Mouse (Mus musculus): ENCODE results near the gene Fgr. TPM values are rescaled to one million over a fixed set of nuclear protein-coding genes. Genes with fewer than 3 reads are reported as not detected.

Fgr gene
- total RNA-seq, 4 experiments from 2014 or later = 0.19 to 3.9 (median 3.4) TPM; not detected in 1

DNA sequence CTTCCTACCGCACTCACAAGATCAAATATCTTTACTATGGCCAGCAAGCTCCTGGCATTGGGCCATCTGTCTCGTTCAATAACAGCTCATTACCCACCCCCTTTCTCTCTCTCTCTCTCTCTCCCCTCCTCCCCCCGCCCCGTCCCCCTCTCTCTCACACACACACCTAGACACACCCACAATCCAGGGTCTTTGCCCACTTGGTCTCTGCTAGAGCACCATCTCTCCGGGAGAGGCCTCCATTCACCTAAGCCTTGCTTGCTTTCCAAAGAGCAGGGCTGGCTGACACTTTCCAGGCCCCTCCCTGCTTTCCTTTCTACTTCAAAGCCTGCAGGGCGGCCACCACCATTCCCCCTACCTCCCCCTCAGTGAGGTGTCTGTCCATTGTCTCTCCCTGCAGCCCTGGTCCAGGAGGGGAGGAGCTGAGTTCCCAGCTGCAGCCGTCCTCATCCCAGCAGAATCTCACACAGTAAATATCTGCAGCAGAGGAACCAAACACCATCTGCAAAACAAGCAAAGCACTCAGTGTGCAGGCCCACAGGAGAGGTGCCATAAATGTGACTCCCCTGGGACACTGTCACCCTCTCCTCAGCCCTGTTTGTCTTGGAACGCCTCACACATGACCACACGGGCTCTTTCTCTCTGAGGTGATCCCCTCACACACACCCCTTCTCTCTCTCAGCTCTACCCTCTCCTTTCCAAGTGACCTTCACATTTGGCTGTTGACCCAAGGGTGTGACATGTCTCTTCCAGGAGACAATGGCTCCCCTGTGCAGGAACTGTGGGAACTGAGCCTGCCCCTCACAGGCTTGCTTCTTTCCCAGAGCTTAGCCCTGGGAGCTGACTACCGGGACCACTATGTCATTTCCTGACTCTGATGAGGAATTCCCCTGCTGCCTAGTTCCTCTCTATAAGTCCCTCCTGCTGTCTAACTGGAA, 14.9 kb upstream of the Fgr start:
- DNase-seq (ENCODE audit: low spot score in 2 of 2) = no peak

DNA sequence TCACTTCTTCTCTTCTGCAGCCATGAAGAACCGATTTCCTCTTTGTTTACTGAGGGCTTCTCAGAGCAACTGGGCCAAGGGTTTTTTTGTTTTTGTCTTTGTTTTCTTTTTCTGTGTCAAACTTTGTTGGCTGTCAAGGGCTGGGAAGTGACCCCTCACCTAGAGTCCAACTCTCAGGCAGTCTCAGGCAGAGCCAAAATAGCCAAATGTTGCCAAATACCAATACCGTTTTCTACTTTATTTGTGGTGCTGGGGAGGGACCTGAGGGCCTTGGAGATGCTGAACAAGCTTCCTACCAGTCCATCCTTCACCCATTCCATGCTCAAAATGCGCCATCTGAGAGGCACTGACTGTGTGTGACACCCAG, 14.2 kb upstream of the Fgr start:
- DNase-seq (ENCODE audit: low spot score in 2 of 2) = no peak

DNA sequence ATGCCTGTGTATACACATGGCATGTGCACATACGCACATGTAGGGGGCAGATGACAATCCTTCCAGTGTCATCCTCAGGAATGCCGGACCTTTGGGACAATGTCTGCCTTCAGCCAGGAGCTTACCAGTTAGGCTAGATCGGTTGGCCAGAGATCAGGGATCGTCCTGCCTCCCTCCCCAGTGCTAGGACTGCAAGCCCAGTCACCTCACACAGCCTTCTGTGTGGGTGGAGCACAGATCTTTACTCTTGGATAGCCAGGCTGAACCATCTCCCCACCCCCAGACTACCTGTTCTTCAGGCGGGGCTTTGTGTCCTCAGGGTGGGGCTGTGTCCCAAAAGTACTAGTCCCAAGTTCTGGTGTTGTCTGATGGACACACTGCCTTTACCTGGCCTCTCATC, 13.6 kb upstream of the Fgr start:
- no peak for DNase-seq (ENCODE audit: low spot score in 2 of 2)

DNA sequence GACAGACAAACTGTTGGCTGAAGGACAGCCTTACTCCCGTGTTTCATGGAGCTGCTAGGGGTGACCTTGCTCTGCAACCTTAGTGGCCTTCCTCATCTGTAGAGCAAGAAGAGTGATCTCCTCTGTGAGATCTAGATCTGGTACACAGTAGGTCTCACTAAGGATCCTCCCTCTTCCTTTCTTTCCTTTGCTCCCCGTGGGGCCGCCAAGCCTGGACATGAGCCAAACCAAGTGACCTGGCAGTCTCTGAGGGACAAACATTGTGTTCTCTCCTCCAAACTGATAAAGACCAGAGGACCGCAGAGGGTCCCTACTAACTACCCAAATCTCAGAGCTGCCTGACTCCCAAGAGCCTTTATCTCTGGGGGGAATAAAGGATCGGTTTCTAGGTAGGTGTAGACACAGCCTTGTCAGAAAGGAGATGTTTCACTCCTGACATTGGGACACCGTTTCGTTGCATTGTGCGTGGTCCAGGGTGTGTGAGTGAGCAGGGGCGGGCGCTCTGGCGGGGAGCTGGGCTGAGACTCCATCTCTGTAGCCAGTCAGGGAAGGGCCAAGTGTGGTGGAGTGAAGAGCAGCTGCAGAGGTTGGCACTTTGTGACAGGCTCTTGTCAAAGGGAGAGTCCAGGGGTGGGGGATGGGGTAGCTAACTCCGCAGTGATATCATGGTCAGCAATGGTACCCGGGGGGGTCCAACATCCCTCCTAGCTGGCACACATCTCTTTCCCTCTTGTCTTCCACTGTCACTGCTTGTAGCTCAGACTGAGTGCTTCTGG, 12.8 kb upstream of the Fgr start:
- no peak for DNase-seq (ENCODE audit: low spot score in 2 of 2)

DNA sequence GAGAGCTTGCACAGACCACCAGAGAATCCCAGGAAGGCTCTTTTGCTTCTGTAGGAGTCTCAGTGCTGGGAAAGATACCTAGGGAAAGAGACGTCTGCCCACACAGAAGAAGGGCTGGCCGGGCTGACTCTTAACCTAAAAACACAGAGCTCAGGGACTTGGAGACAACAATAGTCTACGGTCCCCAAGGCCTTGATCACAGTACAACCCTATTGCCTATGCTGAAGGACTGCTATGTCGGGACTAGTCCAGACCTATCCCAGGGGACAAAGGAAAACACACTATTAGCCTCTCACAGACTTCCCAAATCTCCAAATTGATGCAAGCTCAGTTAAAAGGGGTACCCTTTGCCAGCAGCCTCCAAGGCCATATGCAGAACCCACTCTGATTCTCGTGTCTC, 12.0 kb upstream of the Fgr start:
- no peak for DNase-seq (ENCODE audit: low spot score in 2 of 2)

DNA sequence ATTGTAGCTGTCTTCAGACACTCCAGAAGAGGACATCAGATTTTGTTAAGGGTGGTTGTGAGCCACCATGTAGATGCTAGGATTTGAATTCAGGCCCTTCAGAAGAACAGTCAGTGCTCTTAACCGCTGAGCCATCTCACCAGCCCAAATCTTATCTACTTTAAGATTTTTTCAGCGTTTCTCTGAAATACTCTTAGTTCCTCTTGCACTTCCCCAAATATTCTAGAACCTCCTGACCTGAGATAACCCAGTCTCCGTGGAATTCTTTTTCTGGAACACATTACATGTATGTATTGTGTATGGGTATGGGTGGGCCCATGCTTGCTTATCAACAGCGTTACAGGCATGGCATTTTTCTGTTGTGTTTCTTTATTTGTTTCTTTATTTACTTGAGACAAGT, 11.3 kb upstream of the Fgr start:
- no peak for DNase-seq (ENCODE audit: low spot score in 2 of 2)

DNA sequence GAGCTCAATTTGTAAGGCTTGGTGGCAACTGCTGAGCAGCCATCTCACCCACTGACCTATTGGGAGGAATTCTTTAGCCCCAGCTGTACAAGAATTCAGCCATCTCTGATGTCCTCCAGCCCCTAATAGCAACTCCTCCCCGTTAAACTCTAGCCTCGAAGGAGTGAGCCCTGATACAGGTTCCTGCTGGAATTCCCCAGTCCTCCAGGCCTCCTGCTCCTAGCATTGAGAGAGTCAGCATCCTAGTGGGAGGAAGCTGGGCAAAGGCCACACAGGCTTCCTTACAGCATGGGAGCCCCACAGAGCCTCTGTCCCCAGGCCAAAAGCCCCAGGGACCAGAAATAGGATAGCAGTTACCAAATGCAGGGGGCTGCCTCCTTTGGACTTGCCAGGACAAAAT, 10.5 kb upstream of the Fgr start:
- DNase-seq (ENCODE audit: low spot score in 2 of 2) = no peak

DNA sequence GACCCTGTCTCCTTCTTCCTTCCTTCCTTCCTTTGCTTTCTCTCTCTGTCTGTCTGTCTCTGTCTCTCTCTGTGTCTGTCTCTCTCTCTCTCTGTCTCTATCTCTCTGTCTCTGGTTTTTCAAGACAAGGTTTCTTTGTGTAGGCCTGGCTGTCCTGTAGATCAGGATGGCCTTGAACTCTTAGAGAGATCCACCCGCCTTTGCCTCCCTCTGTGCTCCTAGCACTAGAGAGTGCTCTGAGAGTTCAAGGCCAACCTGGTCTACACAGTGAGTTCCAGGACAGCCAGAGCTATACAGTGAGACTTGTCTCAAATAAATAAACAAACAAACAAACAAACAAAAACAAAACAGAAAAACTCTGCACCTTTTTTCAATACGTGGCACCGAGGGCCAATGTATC, 9.8 kb upstream of the Fgr start:
- no peak for DNase-seq (ENCODE audit: low spot score in 2 of 2)

DNA sequence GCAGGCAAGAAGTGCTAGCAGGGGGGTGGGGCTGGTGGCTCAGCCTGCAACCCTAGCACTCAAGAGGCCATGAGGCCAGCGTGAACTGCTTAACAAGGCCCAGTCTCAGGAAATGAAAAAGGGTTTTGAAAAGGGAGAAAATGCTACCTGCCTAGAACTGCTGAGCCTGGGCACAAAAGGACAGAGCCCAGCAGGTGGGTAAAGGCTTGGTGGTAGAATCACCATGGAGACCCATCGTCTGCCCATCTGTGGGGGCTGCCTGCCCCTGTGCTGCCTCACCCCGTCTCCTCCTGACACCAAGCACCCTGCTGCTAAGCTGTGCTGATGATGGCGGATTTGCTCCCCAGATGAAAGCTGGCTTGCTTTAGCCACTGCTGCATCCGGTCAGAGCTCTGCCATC, 9.4 kb upstream of the Fgr start:
- DNase-seq (ENCODE audit: low spot score in 2 of 2) = no peak

DNA sequence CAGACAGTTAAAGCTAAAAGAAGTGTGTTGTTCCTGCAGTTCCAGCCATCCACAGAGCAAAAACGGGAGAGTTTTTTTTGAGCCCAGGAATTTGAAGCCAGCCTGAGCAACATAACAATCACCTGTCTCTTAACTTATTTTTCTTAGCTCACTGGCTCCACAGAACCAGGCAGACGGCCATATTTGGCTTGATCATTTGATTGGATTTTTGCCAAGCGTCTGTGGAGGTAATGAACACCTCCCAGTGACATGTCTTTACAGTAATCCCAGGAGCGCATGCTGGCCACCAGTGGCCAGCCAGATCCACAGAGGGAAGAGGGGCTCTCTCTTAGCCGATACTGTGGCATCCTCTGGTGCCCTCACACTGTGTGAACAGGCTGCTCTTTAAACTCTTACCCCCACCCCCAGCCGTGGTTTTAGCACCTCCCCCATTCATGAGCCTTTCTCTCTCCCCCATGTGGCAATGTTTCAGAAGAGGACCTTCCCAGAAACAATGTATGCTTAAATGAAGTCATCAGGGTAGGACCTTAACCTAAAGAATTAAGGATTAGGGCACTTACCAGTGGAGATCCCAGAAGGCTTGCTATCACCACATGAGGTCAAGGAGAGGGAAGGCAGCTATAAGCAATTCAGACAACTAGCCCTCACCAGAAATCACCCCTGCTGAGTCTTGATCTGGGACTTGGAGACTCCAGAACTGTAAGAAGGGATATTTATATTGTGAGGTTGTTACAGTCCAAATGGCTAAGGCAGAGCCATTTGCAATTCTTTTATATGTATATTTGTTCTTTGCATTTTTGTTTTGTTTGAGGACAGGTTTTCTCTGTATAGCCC, 5.6 kb upstream of the Fgr start:
- no peak for DNase-seq (ENCODE audit: low spot score in 2 of 2)

DNA sequence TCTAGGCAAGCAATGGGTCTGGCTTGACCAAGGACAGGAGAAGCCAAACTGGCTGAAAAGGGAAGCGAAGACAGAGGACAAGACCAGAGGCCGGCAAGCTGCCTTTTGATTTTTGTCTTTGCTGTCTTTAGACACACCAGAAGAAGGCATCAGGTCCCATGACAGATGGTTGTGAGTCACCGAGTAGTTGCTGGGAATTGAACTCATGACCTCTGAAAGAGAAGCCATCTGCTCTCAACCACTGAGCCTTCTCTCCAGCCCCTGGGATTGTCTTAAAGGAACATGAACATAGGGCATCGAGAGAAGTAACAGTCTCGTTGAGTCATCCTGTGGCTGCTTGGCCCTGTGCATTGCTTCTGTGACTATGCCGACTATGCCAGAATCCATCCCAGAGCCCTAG, 2.3 kb upstream of the Fgr start:
- no peak for DNase-seq (ENCODE audit: low spot score in 2 of 2)

DNA sequence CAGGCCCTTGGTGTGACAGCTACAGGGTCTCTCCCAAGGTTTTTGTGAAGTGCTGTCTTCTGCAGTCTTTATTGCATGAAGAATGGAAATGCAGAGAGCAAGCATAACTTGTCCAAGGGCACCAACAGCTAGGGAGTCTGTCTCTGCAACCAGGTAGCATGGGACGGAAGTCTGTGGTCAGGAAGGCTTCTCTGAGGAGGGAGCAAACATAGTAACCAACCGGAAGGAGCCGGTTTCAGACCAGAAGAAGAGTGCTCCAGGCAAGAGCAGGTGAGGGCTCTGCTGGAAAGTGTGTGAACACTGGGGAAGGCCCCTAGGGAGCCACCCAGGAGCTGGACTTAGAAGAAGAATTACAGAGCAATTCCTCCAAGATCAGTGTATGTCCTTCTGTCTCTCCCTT, 1.8 kb upstream of the Fgr start:
- no peak for DNase-seq (ENCODE audit: low spot score in 2 of 2)

DNA sequence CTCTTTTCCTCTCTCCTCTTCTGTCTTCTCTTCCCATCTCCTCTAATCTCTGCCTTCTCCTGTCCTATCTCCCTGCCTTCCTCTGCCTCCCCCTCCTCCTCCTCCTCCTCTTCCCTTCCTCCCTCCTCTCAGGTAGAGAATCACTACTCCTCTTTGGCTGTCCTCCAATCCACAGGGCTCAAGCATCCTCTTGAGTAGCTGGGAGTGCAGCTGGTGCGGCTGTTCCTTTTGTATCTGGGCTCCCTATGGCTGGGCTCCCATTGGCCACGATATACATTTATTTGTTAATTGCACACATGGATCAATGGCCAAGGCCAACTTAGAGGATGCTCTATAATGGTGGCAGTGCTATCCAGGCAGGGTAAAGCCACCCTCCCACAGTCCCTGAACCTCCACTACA, 1.3 kb upstream of the Fgr start:
- no peak for DNase-seq (ENCODE audit: low spot score in 2 of 2)

DNA sequence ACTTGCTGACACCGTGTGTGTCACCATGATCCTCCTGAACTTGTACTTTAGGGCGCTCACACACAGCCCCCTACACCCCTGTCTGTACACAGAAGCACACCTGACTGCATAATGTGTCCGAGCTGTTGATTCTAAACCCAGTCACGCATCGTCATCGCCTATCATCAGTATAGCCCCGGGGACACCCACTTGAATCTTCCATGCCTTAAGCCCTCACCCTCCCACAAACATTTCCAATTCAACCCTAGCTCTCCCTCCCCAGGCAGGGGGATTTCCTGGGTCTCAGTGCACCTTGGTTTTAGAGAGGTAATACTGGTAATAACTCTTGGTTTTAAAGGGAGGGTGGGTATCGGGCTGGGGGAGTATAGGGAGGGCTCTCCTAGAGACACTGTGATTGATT, 709 bp upstream of the Fgr start:
- no peak for DNase-seq (ENCODE audit: low spot score in 2 of 2)

DNA sequence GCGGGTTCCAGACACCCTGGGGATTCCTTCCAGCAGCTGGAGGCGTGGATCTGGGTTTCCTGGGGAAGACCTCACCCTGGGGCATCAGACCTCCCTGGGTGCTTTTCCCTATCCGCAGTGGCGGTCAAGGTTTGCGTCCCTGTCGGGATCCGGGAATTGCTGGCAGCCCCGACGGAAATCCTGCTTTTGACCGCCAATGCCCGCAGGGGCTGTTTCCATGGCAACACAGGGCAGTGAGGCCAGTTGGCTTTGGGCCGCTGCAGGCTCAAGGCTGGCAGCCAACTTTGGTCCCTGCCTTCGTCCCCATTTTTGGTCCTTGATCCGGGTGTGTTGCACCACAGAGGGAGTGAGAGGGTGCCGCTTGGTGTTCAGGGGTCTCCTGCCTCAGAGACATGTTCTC, 1.0 kb downstream of the Fgr start:
- DNase-seq (ENCODE audit: low spot score in 2 of 2) = peak; percentile 54 to 56

DNA sequence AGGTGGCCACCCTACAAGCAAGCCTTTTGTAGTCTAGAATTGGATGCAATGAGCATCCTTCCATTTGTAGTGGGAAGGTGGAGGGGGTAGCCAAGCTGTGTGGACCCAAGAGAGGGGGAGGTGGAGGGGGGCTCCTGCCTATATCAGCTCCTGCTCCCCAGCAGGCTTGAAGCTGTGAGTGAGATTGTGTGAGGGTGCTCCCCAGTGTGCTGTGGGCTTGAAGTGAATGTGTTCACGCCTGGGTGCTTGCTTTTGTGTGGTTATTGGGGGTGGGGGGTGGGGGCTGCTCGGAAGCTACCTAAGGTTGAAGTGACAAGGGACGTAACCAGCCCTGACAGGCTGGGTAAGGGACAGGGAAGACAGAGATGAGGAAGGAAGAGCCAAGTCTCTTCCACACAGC, 1.9 kb downstream of the Fgr start:
- no peak for DNase-seq (ENCODE audit: low spot score in 2 of 2)

DNA sequence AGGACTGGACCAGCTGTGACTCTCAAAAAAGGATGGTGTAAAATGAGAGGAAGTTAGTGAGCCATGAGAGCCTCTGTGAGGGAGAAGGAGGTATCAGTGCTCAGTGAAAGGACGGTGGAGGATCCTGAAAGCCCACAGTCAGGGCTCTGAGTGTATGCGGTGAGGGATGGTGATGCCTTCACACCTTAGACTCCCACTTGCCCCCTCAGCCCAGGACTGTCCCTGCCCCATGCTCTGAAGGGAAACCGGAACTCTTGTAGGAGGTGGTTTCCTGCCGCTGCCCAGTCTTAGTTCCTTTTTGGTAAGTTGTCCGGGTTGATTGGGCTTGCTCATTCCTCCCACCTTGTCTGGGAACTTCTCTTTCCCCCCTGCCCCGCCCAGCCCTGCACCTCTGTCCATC, 2.8 kb downstream of the Fgr start:
- no peak for DNase-seq (ENCODE audit: low spot score in 2 of 2)

DNA sequence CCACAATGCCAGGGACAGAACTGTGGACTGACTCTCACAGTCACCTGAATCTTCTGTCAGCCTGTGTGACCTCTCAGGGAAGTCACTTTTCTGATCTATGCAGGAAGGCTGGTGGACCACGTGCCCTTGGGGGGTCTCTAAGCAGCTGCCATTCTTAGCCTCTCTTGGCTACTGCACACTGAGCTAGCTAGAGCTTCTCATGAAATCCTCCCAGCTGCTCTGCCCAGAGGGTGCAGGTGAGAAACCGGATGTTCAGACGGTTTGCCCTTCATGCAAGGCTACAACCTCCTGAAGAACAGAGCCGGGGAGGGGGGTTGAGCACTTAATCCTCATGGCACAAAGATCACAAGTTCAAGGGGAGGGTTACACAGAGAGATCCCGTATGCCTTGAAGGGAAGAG, 3.7 kb downstream of the Fgr start:
- no peak for DNase-seq (ENCODE audit: low spot score in 2 of 2)

DNA sequence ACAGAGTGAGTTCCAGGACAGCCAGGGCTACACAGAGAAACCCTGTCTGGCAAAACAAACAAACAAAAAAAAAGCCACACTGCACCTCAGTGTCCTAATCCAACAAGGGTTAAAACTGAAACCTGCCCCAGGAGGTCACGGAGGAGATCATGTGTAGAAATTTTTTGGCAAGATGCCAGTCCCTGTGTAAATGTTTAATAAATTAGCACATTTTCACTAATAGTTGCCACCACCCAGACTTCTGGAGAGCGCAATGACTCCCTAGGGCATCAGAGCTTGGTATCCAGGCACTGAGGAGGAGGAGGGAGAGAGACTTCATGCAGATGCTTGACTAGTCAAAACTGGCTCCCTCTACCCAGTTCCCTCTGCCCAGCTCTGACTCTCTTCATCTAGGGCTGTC, 5.3 kb downstream of the Fgr start:
- no peak for DNase-seq (ENCODE audit: low spot score in 2 of 2)

DNA sequence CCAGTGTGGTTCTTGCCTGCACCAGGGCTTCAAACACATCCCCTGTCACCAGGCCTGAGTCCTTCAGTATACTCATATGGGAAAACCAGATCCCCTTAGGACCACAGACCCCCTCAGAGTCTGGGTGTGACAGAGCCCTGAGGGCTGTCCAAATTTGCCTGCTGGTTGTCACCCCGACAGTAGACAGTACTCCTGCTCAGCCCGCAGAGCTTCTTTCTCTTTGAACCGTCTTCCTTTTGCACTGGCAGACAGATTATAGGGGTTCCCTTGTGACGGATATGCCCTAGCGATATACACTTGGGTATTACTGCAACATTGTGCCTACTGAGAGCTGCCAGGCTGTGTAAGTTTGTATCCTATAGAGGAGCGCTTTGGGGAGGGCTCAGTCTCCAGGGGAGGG, 7.7 kb downstream of the Fgr start:
- no peak for DNase-seq (ENCODE audit: low spot score in 2 of 2)

DNA sequence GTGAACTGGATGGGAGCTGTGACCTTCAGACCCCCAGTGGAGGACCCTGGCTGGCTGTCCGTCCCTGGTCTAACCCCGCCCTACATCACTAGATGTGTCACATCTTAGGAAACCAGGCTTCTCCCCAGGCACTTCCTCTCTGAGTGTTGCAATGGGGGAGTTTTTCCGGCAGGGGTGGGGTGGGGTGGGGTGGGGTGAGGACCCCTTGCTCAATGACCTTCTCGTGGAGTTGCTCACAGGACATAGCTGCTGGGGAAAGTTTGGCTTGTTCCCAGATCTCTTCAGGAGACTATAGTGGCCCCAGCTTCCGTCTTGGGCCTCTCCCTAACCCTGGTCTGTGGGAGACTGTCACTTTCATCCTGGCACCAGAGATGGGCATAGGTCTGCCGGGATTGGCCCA, 9.1 kb downstream of the Fgr start:
- no peak for DNase-seq (ENCODE audit: low spot score in 2 of 2)

Measured in layer of hippocampus, adult 8-10 months (tissue).